Mouse (Mus musculus): ENCODE measurements around the gene Sh3pxd2a. TPM values are rescaled to one million over a fixed set of nuclear protein-coding genes. Genes with fewer than 3 reads are reported as not detected.

Gene Sh3pxd2a
- total and polyA plus RNA-seq, 3 experiments = 3.9 to 11.3 TPM; not detected in 1

DNA sequence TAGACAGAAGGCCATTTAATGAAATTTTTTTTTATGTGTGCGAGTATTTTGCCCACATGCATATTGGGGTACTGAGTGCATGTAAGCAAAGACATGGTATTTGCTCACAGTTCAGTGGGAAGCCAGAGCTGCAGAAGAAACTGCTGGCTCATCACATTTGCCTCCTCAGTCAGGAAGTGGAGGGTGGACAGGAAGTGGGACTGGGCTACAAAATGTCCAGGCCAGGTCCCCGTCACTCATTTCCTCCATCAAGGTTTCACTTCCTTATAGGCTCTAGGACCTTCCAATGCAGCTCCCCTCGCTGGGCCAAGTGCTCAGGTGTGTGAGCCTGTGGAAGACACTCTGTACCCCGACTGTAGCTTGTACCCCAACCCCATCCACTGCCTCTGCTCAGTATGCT lies 239.5 kb downstream of the Sh3pxd2a start:
- Histone ChIP-seq H3K27ac (ENCODE audit: control insufficient read depth, low read depth, low read length) (no peak overlapping the region), H3K36me3 (ENCODE audit: control insufficient read depth in 1 of 2, insufficient read depth in 2 of 2, low read length in 2 of 2) (no peaks in the 10 kb centered on the region), H3K9me3 (replicated peaks; ENCODE audit: insufficient read depth, low read length) (no peaks in the 10 kb centered on the region), H3K27me3 (ENCODE audit: control insufficient read depth in 1 of 2, insufficient read depth in 2 of 2, low read length in 2 of 2) (no peaks in the 10 kb centered on the region), H3K79me2 (ENCODE audit: control insufficient read depth, insufficient read depth, low read length, poor library complexity) (no peaks in the 10 kb centered on the region), H3K4me1 (ENCODE audit: control insufficient read depth in 1 of 2, insufficient read depth in 2 of 2, low read length in 2 of 2) (peaks cover 0 to 2% of the 10 kb centered on the region in 2 experiments; a peak in 1 of 4 replicates), H3K9ac (ENCODE audit: control insufficient read depth, low read depth, low read length, poor library complexity, severe bottlenecking) (no peak overlapping the region), H3K4me3 (ENCODE audit: control insufficient read depth in 1 of 2, insufficient read depth in 1 of 2, low read depth in 2 of 2, low read length in 2 of 2) (no peak overlapping the region)
- TF ChIP-seq E2F4 (IDR thresholded peaks at IDR 0.05; ENCODE audit: borderline replicate concordance, low read depth, low read length) (no peak), ZC3H11A (IDR thresholded peaks at IDR 0.05; ENCODE audit: low read depth, low read length) (no peak), SIN3A (IDR thresholded peaks at IDR 0.05; ENCODE audit: low read length) (no peak), MYC (IDR thresholded peaks at IDR 0.05; ENCODE audit: low read depth, low read length) (no peak), ZKSCAN1 (IDR thresholded peaks at IDR 0.05; ENCODE audit: low read depth, low read length) (no peak), CHD2 (IDR thresholded peaks at IDR 0.05; ENCODE audit: low read length) (no peak), ZMIZ1 (IDR thresholded peaks at IDR 0.05; ENCODE audit: low read depth, low read length) (no peak), MXI1 (IDR thresholded peaks at IDR 0.05; ENCODE audit: low read depth, low read length) (no peak), USF2 (IDR thresholded peaks at IDR 0.05; ENCODE audit: borderline replicate concordance in 1 of 2, insufficient read depth in 1 of 2, low read depth in 1 of 2, low read length in 2 of 2) (no peak), RAD21 (IDR thresholded peaks at IDR 0.05; ENCODE audit: low read depth, low read length) (no peak), MAX (IDR thresholded peaks at IDR 0.05; ENCODE audit: low read length) (no peak), JUND (IDR thresholded peaks at IDR 0.05; ENCODE audit: low read depth, low read length) (no peak), RCOR1 (IDR thresholded peaks at IDR 0.05; ENCODE audit: low read depth, low read length) (no peak), NRF1 (IDR thresholded peaks at IDR 0.05; ENCODE audit: insufficient read depth, low read depth, low read length, poor library complexity, severe bottlenecking) (no peak), MAZ (IDR thresholded peaks at IDR 0.05; ENCODE audit: low read depth, low read length) (no peak), ETS1 (IDR thresholded peaks at IDR 0.05; ENCODE audit: low read depth, low read length) (no peak), USF1 (IDR thresholded peaks at IDR 0.05; ENCODE audit: low read depth, low read length) (no peak), SMC3 (IDR thresholded peaks at IDR 0.05; ENCODE audit: low read depth, low read length) (no peak), POLR2AphosphoS5 (IDR thresholded peaks at IDR 0.05; ENCODE audit: borderline replicate concordance, low read depth, low read length) (no peak)
- DNase-seq (ENCODE audit: low read depth, low spot score) = no peak

DNA sequence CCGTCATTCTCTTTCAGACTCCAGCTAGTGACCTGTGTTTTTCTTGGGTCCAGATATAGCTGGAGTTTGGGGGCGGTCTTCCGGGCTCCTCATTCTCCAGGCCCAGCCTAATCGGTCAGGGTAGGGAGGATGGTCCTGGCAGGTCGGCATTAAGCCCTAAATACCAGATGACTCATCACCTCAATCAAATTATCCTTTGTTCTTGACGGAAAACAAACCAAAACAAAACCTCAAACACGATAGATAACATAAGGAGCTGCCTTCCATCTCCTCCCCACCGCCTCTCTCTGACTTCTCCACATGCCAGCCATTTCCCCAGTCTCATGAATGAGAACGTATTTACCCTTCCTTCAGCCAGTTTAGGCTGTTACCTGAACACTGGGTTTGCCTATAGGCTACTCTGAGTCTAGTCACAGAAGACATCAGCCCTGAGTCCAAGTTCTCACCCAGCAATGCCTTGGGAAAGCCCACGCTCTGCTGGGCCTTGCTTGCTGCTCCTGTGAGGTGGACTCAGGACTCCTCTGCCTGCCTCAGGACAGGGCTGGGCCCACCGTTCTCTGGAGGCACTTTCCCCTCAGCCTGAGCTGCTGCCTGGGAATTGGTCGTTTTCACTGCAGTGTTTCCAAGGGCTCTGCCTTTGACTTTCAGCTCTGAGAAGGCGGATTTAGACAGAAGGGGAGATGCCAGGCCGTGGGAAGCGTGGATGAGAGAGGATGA lies 241.2 kb downstream of the Sh3pxd2a start:
- TF ChIP-seq MXI1 (IDR thresholded peaks at IDR 0.05; ENCODE audit: low read depth, low read length) (no peak), ZC3H11A (IDR thresholded peaks at IDR 0.05; ENCODE audit: low read depth, low read length) (no peak), MAZ (IDR thresholded peaks at IDR 0.05; ENCODE audit: low read depth, low read length) (no peak), TAL1 (IDR thresholded peaks at IDR 0.05; ENCODE audit: low read length) (no peak), SIN3A (IDR thresholded peaks at IDR 0.05; ENCODE audit: low read length) (no peak), MYC (IDR thresholded peaks at IDR 0.05; ENCODE audit: low read depth, low read length) (no peak), SMC3 (IDR thresholded peaks at IDR 0.05; ENCODE audit: low read depth, low read length) (no peak), CTCF (IDR thresholded peaks at IDR 0.05 in 2 of 3, conservative IDR thresholded peaks at IDR 0.05 in 1 of 3; ENCODE audit: control insufficient read depth in 1 of 3, insufficient read depth in 1 of 3, low read depth in 2 of 3, low read length in 3 of 3, poor library complexity in 1 of 3, severe bottlenecking in 1 of 3) (no peak), MAX (IDR thresholded peaks at IDR 0.05; ENCODE audit: low read length) (no peak), RAD21 (IDR thresholded peaks at IDR 0.05; ENCODE audit: low read depth, low read length) (no peak), USF2 (IDR thresholded peaks at IDR 0.05; ENCODE audit: borderline replicate concordance in 1 of 2, insufficient read depth in 1 of 2, low read depth in 1 of 2, low read length in 2 of 2) (no peak), RCOR1 (IDR thresholded peaks at IDR 0.05; ENCODE audit: low read depth, low read length) (no peak), CHD1 (IDR thresholded peaks at IDR 0.05; ENCODE audit: low read depth, low read length) (no peak), NELFE (IDR thresholded peaks at IDR 0.05; ENCODE audit: low read depth, low read length) (no peak)
- Histone ChIP-seq H3K27me3 (ENCODE audit: control insufficient read depth in 1 of 2, insufficient read depth in 2 of 2, low read length in 2 of 2) (no peaks in the 10 kb centered on the region), H3K9ac (ENCODE audit: control insufficient read depth, low read depth, low read length, poor library complexity, severe bottlenecking) (no peak overlapping the region)

More for the DNA sequence above, 241.2 kb downstream of the Sh3pxd2a start:
- Histone ChIP-seq H3K4me1 (ENCODE audit: control insufficient read depth in 1 of 2, insufficient read depth in 2 of 2, low read length in 2 of 2) (peaks cover 0 to 8% of the 10 kb centered on the region in 2 experiments; a peak in 2 of 4 replicates), H3K4me3 (ENCODE audit: control insufficient read depth in 1 of 2, insufficient read depth in 1 of 2, low read depth in 2 of 2, low read length in 2 of 2) (no peak overlapping the region), H3K36me3 (ENCODE audit: control insufficient read depth in 1 of 2, insufficient read depth in 2 of 2, low read length in 2 of 2) (no peaks in the 10 kb centered on the region), H3K9me3 (replicated peaks; ENCODE audit: insufficient read depth, low read length) (no peaks in the 10 kb centered on the region), H3K79me2 (ENCODE audit: control insufficient read depth, insufficient read depth, low read length, poor library complexity) (no peaks in the 10 kb centered on the region), H3K27ac (ENCODE audit: control insufficient read depth, low read depth, low read length) (no peak overlapping the region)
- no peak for DNase-seq (ENCODE audit: low read depth, low spot score)
